Mouse (Mus musculus) embryonic facial prominence, embryonic 11.5 days (tissue): ENCODE measurements around the gene Tmed2. TPM values are rescaled to one million over a fixed set of nuclear protein-coding genes. Genes with fewer than 3 reads are reported as not detected.
A peak's percentile ranks its signal among the peaks of the same experiment; 100 is the strongest.

ENCODE experiments used
- ATAC-seq: fragments of 200-750 bp; cut with Nextera tagmentation; replicated peaks from 2 replicates; pipeline ENCODE4 v1.8.0; 2017; ENCODE audit warnings: low read depth; ENCODE audit not compliant: insufficient number of reproducible peaks, low FRiP score, low TSS enrichment
- DNase-seq: peaks from one replicate; pipeline ENCODE4 v3.0.0-alpha.2; 2015; ENCODE audit warnings: low spot score
- H3K27ac ChIP-seq: fragments of 300-500 bp; sonication (generic); replicated peaks from 2 replicates; pipeline ENCODE4 v1.5.1; 2014; ENCODE audit warnings: mild to moderate bottlenecking, low read depth, low read length, control low read depth
- H3K27me3 ChIP-seq: fragments of 300-500 bp; sonication (generic); 2 replicates; pipeline ENCODE4 v1.6.1; 2014; ENCODE audit warnings: mild to moderate bottlenecking, low read length, moderate library complexity, mixed read lengths; ENCODE audit not compliant: control insufficient read depth, insufficient read depth
- H3K36me3 ChIP-seq: fragments of 300-500 bp; sonication (generic); replicated peaks from 2 replicates; pipeline ENCODE4 v1.6.1; 2014; ENCODE audit warnings: low read depth, mild to moderate bottlenecking, low read length, moderate library complexity, mixed read lengths; ENCODE audit not compliant: control insufficient read depth, insufficient read depth
- H3K4me1 ChIP-seq: fragments of 300-500 bp; sonication (generic); 2 replicates; pipeline ENCODE4 v1.6.1; 2014; ENCODE audit warnings: low read length, mixed read lengths; ENCODE audit not compliant: control insufficient read depth, insufficient read depth
- H3K4me2 ChIP-seq: fragments of 300-500 bp; sonication (generic); 2 replicates; pipeline ENCODE4 v1.6.1; 2014; ENCODE audit warnings: low read depth, mild to moderate bottlenecking, control low read depth, low read length, moderate library complexity
- H3K4me3 ChIP-seq: fragments of 300-500 bp; sonication (generic); 2 replicates; pipeline ENCODE4 v1.5.1; 2014; ENCODE audit warnings: low read depth, low read length, control low read depth
- H3K9ac ChIP-seq: fragments of 300-500 bp; sonication (generic); replicated peaks from 2 replicates; pipeline ENCODE4 v1.6.1; 2014; ENCODE audit warnings: mild to moderate bottlenecking, control low read depth, low read length
- H3K9me3 ChIP-seq: fragments of 300-500 bp; sonication (generic); replicated peaks from 2 replicates; pipeline ENCODE4 v1.6.1; 2016; ENCODE audit warnings: mild to moderate bottlenecking, low read length, inconsistent platforms, mixed read lengths; ENCODE audit not compliant: control insufficient read depth
- whole genome bisulfite sequencing: fragments of 180-500 bp; shearing (Covaris S2); extraction: QIAGEN DNeasy Blood & Tissue Kit; methylation state at CpG from one replicate; pipeline ENCODE4 v1.1.7; 2014; 5-methylcytosine and 5-hydroxymethylcytosine counted together
- polyA plus RNA-seq: library from polyadenylated mRNA; unstranded; fragments of >200 nt; fragmentation: Nextera tagmentation; extraction: Ambion mirVana; gene quantifications from 2 replicates; pipeline ENCODE4 v1.2.1, GENCODE M21; 2014

Tmed2 gene
- polyA plus RNA-seq, 1 experiment from 2014 or later = 564 TPM

DNA sequence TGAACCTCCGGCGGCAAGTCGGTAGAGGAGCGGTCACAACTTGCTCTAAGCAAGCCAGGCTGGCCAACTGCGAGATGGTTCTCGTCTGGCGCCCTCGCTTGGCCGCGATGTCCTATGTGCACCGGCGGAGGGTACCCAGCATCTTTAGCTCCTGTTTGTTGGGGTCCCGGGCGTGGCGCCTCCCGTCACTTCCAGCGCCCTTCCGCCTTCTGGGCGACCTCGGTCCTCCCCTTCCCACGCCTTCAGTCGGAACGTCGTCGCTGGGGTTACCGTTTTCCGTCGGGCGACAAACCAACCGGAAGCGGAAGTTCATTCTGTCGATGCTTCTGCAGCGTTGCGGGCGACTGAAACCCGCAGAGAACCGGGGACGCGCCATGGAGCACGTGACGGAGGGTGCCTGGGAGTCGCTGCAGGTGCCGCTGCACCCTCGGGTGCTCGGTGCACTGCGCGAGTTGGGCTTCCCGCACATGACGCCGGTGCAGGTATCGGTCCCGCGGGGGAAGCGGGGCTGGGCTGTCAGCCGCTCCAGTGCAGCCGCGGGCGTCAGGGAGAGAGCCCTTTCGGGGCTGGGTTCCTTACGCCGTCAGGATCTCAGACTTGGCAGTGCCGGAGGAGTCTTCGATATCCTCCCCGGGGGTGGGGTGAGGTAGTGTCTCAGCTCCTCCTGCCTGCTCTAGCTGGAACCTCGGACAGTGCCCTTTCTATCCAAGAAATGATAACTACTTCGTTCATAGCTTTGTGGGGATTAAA lies 12.2 kb downstream of the Tmed2 start, which contains the start of gene Ddx55:
Gene Ddx55, plus strand, starts transcription at position 307 of the 750 bp plus-strand sequence.
- no peaks in the 10 kb centered on the region for H3K27me3 ChIP-seq
- H3K4me1 ChIP-seq = no peaks in the 10 kb centered on the region
- H3K36me3 ChIP-seq = peaks cover 4% of the 10 kb centered on the region; the same call in 1 of the 2 replicates
- peak; percentile 97 for DNase-seq
- peak within 1 kb of the TSS; percentile 53 for H3K27ac ChIP-seq
- H3K4me2 ChIP-seq = peak within 1 kb of the TSS; percentile 69
- no peaks in the 10 kb centered on the region for H3K9me3 ChIP-seq
- peak; percentile 81 for ATAC-seq
- H3K9ac ChIP-seq = peak within 1 kb of the TSS; percentile 73
- peak within 1 kb of the TSS; percentile 78 for H3K4me3 ChIP-seq
- under 1% methylated on average over 66 of the region's 66 CpGs for WGBS

DNA sequence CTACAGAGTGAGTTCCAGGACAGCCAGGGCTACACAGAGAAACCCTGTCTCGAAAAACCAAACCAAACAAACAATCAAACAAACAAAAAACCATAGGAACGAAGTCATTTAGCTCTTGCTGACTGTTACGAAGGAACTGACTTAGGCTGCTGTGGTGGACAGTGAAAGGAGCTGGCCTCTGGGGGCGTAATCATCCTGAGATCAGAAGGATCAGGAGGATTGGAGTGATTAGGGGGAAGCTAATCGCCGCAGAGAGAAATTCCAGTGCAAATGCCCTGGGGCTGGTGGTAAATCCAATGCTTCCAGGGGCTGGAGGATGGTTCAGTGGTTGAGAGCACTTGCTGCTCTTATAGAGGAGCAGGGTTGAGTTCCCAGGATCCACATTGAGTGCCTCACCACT lies 13.1 kb downstream of the Tmed2 start:
- Histone ChIP-seq H3K4me1 (no peaks in the 10 kb centered on the region), H3K9ac (no peak overlapping the region), H3K4me2 (peak overlapping the region; percentile 69; the same call in 1 of the 2 replicates), H3K4me3 (no peak overlapping the region), H3K27me3 (no peaks in the 10 kb centered on the region), H3K9me3 (no peaks in the 10 kb centered on the region), H3K36me3 (peaks cover 4% of the 10 kb centered on the region; the same call in 1 of the 2 replicates), H3K27ac (no peak overlapping the region)
- 55% methylated on average over 6 of the region's 6 CpGs for WGBS
- ATAC-seq (no peak), DNase-seq (no peak)

DNA sequence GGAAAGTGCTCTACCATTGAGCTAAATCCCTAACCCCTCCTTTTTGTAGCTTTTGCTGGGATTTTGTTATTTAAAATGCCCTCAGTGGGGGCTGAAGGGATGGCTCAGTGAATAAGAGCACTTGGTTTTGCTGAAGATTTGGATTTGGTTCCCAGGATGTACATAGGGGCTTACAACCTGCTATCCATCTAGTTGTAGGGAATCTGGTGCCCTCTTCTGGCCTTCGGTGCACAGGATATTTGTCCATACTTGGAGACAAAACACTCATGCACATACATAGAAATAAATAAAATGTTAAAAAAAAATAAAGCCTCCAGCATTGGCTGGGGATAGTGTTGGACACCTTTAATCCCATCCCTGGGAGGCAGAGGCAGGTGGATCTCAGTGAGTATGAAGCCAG lies 14.7 kb downstream of the Tmed2 start:
- Histone ChIP-seq H3K27me3 (no peaks in the 10 kb centered on the region), H3K4me3 (no peak overlapping the region), H3K4me1 (no peaks in the 10 kb centered on the region), H3K36me3 (peaks cover 4% of the 10 kb centered on the region; the same call in 1 of the 2 replicates), H3K27ac (no peak overlapping the region), H3K9ac (no peak overlapping the region), H3K9me3 (no peaks in the 10 kb centered on the region), H3K4me2 (no peak overlapping the region)
- WGBS = 78% methylated on average over 1 of the region's 1 CpGs
- ATAC-seq = no peak
- peak; percentile 39 for DNase-seq

DNA sequence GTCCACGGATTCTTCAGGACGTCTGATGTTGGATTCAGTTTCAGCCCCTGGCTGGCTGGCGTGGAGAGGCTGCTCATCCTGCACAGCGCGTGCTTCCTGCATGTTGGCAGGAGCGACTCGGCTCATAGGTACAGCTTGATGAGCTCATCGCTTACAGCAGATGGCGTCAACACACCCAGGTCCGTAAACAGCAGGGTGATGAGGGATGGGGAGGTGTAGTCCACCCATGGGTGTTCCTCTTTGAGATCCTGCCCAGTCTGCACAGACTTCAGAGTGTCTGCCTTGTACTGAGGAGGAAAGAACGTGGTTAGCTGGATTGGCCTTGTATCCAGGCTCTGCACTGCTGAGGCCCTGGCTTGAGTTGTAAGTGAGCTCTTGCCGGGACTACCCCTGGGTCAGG lies 30.6 kb downstream of the Tmed2 start:
- DNase-seq = no peak
- Histone ChIP-seq H3K36me3 (peaks cover 10% of the 10 kb centered on the region), H3K4me2 (no peak overlapping the region), H3K27ac (no peak overlapping the region), H3K4me3 (no peak overlapping the region), H3K27me3 (no peaks in the 10 kb centered on the region), H3K4me1 (no peaks in the 10 kb centered on the region), H3K9me3 (no peaks in the 10 kb centered on the region), H3K9ac (no peak overlapping the region)
- ATAC-seq = no peak
- WGBS = 87% methylated on average over 12 of the region's 12 CpGs

DNA sequence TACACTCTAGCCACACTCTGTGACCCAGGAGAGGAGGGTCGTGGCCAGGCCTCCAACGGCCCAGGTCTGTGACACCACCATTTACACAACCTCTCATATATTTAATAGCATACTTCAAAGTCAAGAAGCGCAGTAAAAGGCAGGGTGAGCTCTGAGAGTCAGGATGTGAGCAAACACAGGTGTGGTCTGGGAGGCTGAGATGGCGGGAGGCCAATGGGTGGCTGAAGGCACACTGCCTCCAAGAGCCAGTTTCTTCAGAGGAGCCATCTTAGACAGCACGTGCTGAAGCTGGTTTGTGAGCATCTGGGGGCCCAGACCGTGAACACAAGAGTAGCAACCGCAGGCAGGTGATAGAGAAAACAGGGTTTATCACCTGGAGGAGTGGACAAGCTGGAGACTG lies 35.0 kb downstream of the Tmed2 start:
- Histone ChIP-seq H3K4me1 (no peaks in the 10 kb centered on the region), H3K27me3 (no peaks in the 10 kb centered on the region), H3K4me2 (no peak overlapping the region), H3K9ac (no peak overlapping the region), H3K9me3 (no peaks in the 10 kb centered on the region), H3K4me3 (no peak overlapping the region), H3K36me3 (peaks cover 3% of the 10 kb centered on the region; the same call in 1 of the 2 replicates), H3K27ac (no peak overlapping the region)
- WGBS = 94% methylated on average over 7 of the region's 7 CpGs
- DNase-seq (no peak), ATAC-seq (no peak)

DNA sequence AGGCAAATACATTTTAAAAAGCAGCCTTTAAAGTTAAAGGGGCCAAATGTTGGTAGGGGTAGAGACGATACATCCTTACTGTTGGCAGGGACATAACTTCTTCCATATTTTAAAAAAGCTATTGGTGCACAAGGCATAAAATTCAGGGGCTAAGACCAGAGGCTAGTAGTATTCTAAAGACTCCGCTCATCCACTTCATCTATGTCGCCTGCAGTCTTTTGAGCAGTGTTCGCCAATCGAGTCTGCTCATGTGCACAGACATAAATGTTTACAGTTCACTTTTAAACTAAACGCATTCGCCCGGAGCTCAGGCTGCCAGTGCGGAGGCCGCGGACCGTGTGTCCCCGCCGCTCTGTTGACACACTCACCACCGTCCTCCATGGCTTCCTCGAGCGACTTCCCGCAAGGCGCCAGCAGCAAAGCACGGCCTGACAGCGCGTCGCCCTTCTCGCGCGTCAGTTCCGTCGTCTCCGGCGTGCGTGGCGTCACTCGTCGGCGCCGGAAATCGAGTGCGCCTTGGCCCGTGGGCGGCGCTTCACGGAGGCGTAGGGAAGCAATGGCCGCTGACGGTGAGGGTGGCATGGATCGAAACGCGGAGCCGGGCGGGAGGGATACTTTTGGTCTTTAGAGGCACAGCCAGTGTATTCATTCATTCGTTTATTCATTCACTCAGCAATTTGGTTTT lies 38.3 kb downstream of the Tmed2 start, which contains the start of the genes Eif2b1 and Gtf2h3:
Gene Eif2b1, minus strand, starts transcription at position 499 of the 685 bp plus-strand sequence.
Gene Gtf2h3, plus strand, starts transcription at position 508 of the 685 bp plus-strand sequence.
- Histone ChIP-seq H3K27me3 (no peaks in the 10 kb centered on the region), H3K4me1 (no peaks in the 10 kb centered on the region), H3K27ac (no peak within 1 kb of the TSS), H3K4me2 (peak within 1 kb of the TSS; percentile 47), H3K9ac (peak within 1 kb of the TSS; percentile 63), H3K4me3 (peak within 1 kb of the TSS; percentile 57), H3K36me3 (no peaks in the 10 kb centered on the region), H3K9me3 (no peaks in the 10 kb centered on the region)
- WGBS = 2% methylated on average over 51 of the region's 51 CpGs
- ATAC-seq (peak; percentile 93), DNase-seq (peak; percentile 97)

DNA sequence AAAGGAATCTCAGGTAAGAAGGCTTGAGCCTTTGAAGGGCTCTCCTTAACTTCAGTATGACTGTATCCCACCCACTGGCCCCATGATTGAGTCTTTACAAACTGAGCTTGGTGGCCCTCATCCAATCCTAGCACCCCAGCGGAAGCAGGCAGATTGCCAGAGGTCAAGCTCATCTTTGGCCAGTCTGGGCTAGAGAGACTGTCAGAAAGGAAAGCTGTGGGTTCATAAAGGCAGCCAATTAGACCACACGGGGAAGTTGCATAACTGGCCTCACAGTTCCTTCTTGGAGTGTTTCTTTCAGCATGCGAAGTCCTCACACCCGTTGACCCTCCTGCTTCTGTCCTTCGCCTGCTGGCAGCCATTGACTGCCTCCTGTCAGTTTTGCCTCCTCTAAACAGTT lies 42.0 kb downstream of the Tmed2 start:
- Histone ChIP-seq H3K4me2 (no peak overlapping the region), H3K4me3 (no peak overlapping the region), H3K27me3 (no peaks in the 10 kb centered on the region), H3K4me1 (no peaks in the 10 kb centered on the region), H3K36me3 (no peaks in the 10 kb centered on the region; the same call in 1 of the 2 replicates), H3K27ac (no peak overlapping the region), H3K9me3 (no peaks in the 10 kb centered on the region), H3K9ac (no peak overlapping the region)
- no peak for DNase-seq
- WGBS = 96% methylated on average over 5 of the region's 5 CpGs
- ATAC-seq = no peak

DNA sequence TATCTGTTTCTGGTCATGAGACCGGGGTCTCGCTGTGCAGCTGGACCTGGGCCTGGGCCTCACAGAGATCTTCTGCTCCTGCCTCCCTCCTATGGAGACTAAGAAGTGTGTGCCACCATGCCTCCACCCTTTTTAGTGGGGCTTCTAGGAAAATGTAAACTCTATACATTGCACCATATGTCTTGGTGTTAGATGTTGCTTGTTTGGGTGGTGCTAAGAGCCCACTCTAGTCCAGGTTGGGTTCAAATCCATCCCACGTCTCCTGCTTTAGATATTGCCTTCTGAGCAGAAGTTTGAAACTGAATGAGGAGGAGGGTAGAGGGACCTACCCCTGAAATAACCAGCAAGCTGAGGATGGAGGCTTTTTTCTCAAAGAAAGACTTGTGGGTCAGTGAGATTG lies 52.3 kb downstream of the Tmed2 start:
- H3K9me3 ChIP-seq = no peaks in the 10 kb centered on the region
- H3K4me2 ChIP-seq = no peak overlapping the region
- no peaks in the 10 kb centered on the region for H3K27me3 ChIP-seq
- no peaks in the 10 kb centered on the region for H3K4me1 ChIP-seq
- peaks cover 6% of the 10 kb centered on the region for H3K36me3 ChIP-seq
- ATAC-seq (no peak), DNase-seq (no peak)
- 90% methylated on average over 3 of the region's 3 CpGs for WGBS
- H3K27ac ChIP-seq = no peak overlapping the region
- H3K4me3 ChIP-seq = no peak overlapping the region
- H3K9ac ChIP-seq = no peak overlapping the region
